Comparison of ENCODE assay signal across 15 mouse cellular contexts in genomic region chr13:70794074-70794572, GRCm38 (mm10). TPM values are rescaled to one million over a fixed set of nuclear protein-coding genes. Genes with fewer than 3 reads are reported as not detected.
DNase-seq lines count a peak whose midpoint lies in the region; ATAC-seq lines count a peak whose summit lies in the region.
"Had no signal": no experiment of that assay in that cellular context is flagged by ENCODE, and none has a peak within 500 bp of the region (broad histone marks: within the 10 kb centered on the region; RNA-seq: fewer than 3 reads in every experiment).

No protein-coding gene starts in this region.

- no peak for DNase-seq in lung, postnatal 10 days
- peak; percentile 20 to 51 for DNase-seq in right cerebral cortex, postnatal 36 days (ENCODE audit: low spot score in 2 of 2)
- no peak for DNase-seq in adrenal gland, adult (ENCODE audit: inconsistent age in 2 of 2, low spot score in 1 of 2)
- no peak for DNase-seq in gastrocnemius, adult 8-10 months (ENCODE audit: low spot score in 2 of 2)
- DNase-seq in thymus, adult 18-20 months, result no peak
- DNase-seq: adrenal gland, postnatal 14 days; cerebellum, postnatal 14 days; gastrocnemius, postnatal 14 days; lung, postnatal 14 days; spleen, adult 18-20 months had no signal

- no peaks in the 10 kb centered on the region for H3K36me3 ChIP-seq in lung, embryonic 16.5 days (ENCODE audit: control insufficient read depth, insufficient read depth, low read length)
- H3K36me3 ChIP-seq in embryonic facial prominence, embryonic 12.5 days, result no peaks in the 10 kb centered on the region
- H3K36me3 ChIP-seq in kidney, embryonic 15.5 days, result peaks cover 5% of the 10 kb centered on the region; the same call in 1 of the 2 replicates
- H3K36me3 ChIP-seq: G1E had no signal

- no peaks in the 10 kb centered on the region for H3K27me3 ChIP-seq in lung, embryonic 16.5 days (ENCODE audit: control insufficient read depth, insufficient read depth, low read depth, low read length)
- peaks cover 3% of the 10 kb centered on the region; the same call in 1 of the 2 replicates for H3K27me3 ChIP-seq in embryonic facial prominence, embryonic 12.5 days
- H3K27me3 ChIP-seq in kidney, embryonic 15.5 days, result no peaks in the 10 kb centered on the region

- no peak overlapping the region for H3K4me2 ChIP-seq in lung, embryonic 16.5 days (ENCODE audit: low read depth, low read length)
- H3K4me2 ChIP-seq in embryonic facial prominence, embryonic 12.5 days (replicated peaks), result no peak overlapping the region
- H3K4me2 ChIP-seq in kidney, embryonic 15.5 days, result peak overlapping the region; percentile 30; the same call in 1 of the 2 replicates

- H3K9ac ChIP-seq in lung, embryonic 16.5 days (ENCODE audit: low read length), result no peak overlapping the region
- no peak overlapping the region for H3K9ac ChIP-seq in embryonic facial prominence, embryonic 12.5 days
- H3K9ac ChIP-seq in kidney, embryonic 15.5 days, result no peak overlapping the region

- H3K9me3 ChIP-seq in lung, embryonic 16.5 days (ENCODE audit: control insufficient read depth, low read length), result no peaks in the 10 kb centered on the region
- H3K9me3 ChIP-seq in embryonic facial prominence, embryonic 12.5 days, result no peaks in the 10 kb centered on the region
- H3K9me3 ChIP-seq in kidney, embryonic 15.5 days (replicated peaks), result no peaks in the 10 kb centered on the region

- no peaks in the 10 kb centered on the region for H3K4me1 ChIP-seq in lung, embryonic 16.5 days (replicated peaks; ENCODE audit: control insufficient read depth, insufficient read depth, low read length)
- H3K4me1 ChIP-seq in embryonic facial prominence, embryonic 12.5 days, result peaks cover 13% of the 10 kb centered on the region
- peaks cover 28% of the 10 kb centered on the region for H3K4me1 ChIP-seq in kidney, embryonic 15.5 days

- ATAC-seq in lung, embryonic 16.5 days (ENCODE audit: low read depth), result 0 out of 2 replicates have a peak, but pooled peaks have one; percentile 49
- ATAC-seq in embryonic facial prominence, embryonic 12.5 days (ENCODE audit: insufficient number of reproducible peaks, insufficient read depth, low FRiP score, low TSS enrichment), result peak; percentile 85
- ATAC-seq in kidney, embryonic 15.5 days (replicated peaks; ENCODE audit: low FRiP score), result peak; percentile 94

- no peak overlapping the region for H3K4me3 ChIP-seq in lung, embryonic 16.5 days (ENCODE audit: low read length)
- H3K4me3 ChIP-seq in embryonic facial prominence, embryonic 12.5 days, result no peak overlapping the region
- no peak overlapping the region for H3K4me3 ChIP-seq in kidney, embryonic 15.5 days (replicated peaks)

- 13% methylated on average over 8 of the region's 8 CpGs for WGBS in lung, embryonic 16.5 days
- 13% methylated on average over 8 of the region's 8 CpGs for WGBS in embryonic facial prominence, embryonic 12.5 days
- 19% methylated on average over 8 of the region's 8 CpGs for WGBS in kidney, embryonic 15.5 days

- H3K27ac ChIP-seq in lung, embryonic 16.5 days (ENCODE audit: low read length), result no peak overlapping the region
- H3K27ac ChIP-seq in embryonic facial prominence, embryonic 12.5 days, result peak overlapping the region; percentile 19; the same call in 1 of the 2 replicates
- H3K27ac ChIP-seq in kidney, embryonic 15.5 days, result peak overlapping the region; percentile 78

RNA-seq across cellular contexts. Expression of gene Adamts16, which starts 47.5 kb away (rescaled TPM):
- polyA plus RNA-seq in lung, embryonic 16.5 days (2015; fragmentation: Nextera tagmentation; extraction: Ambion mirVana), result 0.05 and 0.10 TPM in 2 replicates
- 0.88 and 1.3 TPM in 2 replicates for polyA plus RNA-seq in embryonic facial prominence, embryonic 12.5 days (2016; fragmentation: Nextera tagmentation; extraction: Ambion mirVana)
- polyA plus RNA-seq in kidney, embryonic 15.5 days (2015; fragmentation: Nextera tagmentation; extraction: Ambion mirVana), result 14.5 and 15.2 TPM in 2 replicates
- total RNA-seq in gastrocnemius, adult 8-10 months (2022), result under 1 TPM in 3 of 4 experiments, not detected in 1; 0.17 to 0.20 (median 0.19) TPM
- total RNA-seq: heart, postnatal 25 days had no signal
- polyA plus RNA-seq: G1E had no signal

Comparison
In these comparisons a context has a peak if more than half of its experiments do, and no peak if none do; other contexts are left out.
1. DNase-seq: peak in right cerebral cortex, postnatal 36 days (2 of 2); none in lung, postnatal 10 days (single experiment), adrenal gland, adult (0 of 2), gastrocnemius, adult 8-10 months (0 of 2) and thymus, adult 18-20 months (0 of 2).
2. Peak in every context shown above with its lines, with median percentiles within 50 percentile points of each other: ATAC-seq.